ENCODE assay signal across 8 mouse cellular contexts in the genomic region with DNA sequence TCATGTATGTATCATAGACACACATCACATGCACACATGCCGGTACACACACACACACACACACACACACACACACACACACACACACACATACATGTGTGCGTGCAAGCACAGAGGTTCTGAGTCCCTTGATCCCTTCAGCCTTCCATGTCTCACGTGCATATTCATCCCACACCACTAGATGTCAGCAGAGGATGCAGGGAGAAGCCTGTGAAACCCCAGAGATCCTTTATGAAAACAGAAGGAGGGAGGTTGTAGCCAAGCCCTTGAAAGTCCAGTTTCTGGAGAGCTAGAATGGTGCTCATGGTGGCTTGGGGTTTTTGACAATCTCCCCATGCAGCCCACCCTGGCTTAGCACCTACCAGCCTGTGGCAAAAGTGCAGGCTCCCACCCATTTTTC.
DNase-seq lines count a peak whose midpoint lies in the region; ATAC-seq lines count a peak whose summit lies in the region.
"Not testable (repeated sequence)": the region's sequence is repeated elsewhere in the genome, so short reads cannot be mapped to it uniquely, and the experiment has no call there.

No protein-coding gene starts in this region.

- H3K9ac ChIP-seq in ES-E14 (ENCODE audit: insufficient read depth, low read depth, low read length, poor library complexity, severe bottlenecking); forebrain, embryonic 16.5 days (replicated peaks; ENCODE audit: low read depth, low read length); lung, embryonic 16.5 days (ENCODE audit: low read length): not testable (repeated sequence)

- not testable (repeated sequence) for H3K4me1 ChIP-seq in ES-E14 (ENCODE audit: control insufficient read depth in 2 of 2, insufficient read depth in 2 of 2, low read length in 2 of 2, poor library complexity in 1 of 2); forebrain, embryonic 16.5 days (replicated peaks; ENCODE audit: control insufficient read depth, insufficient read depth, low read length); lung, embryonic 16.5 days (replicated peaks; ENCODE audit: control insufficient read depth, insufficient read depth, low read length)

- 30% methylated on average over 3 of the region's 3 CpGs for WGBS in forebrain, embryonic 16.5 days
- 0% methylated on average over 2 of the region's 3 CpGs for whole genome bisulfite sequencing in lung, embryonic 16.5 days

- H3K4me2 ChIP-seq in forebrain, embryonic 16.5 days (ENCODE audit: low read length); lung, embryonic 16.5 days (ENCODE audit: low read depth, low read length): not testable (repeated sequence)

- H3K27me3 ChIP-seq in forebrain, embryonic 16.5 days (replicated peaks; ENCODE audit: control insufficient read depth, insufficient read depth, low read length); lung, embryonic 16.5 days (ENCODE audit: control insufficient read depth, insufficient read depth, low read depth, low read length): not testable (repeated sequence)

- in situ Hi-C loops in ES-E14 (cut with MboI; ENCODE audit: low sequenced_read_pairs in 2 of 2, unreplicated experiment in 2 of 2): loop anchor here in 1 of 2 experiments (25.0 kb wide), 1 partner anchor 989 kb away; no protein-coding TSS in a partner anchor

- not testable (repeated sequence) for H3K4me3 ChIP-seq in ES-E14 (ENCODE audit: insufficient read depth in 1 of 2, low read depth in 1 of 2, low read length in 2 of 2, poor library complexity in 1 of 2, severe bottlenecking in 1 of 2); forebrain, embryonic 16.5 days (replicated peaks; ENCODE audit: low read length); lung, embryonic 16.5 days (ENCODE audit: low read length)

- not testable (repeated sequence) for H3K36me3 ChIP-seq in ES-E14 (ENCODE audit: control insufficient read depth, insufficient read depth, low read length, poor library complexity, severe bottlenecking); forebrain, embryonic 16.5 days (ENCODE audit: control insufficient read depth, insufficient read depth); lung, embryonic 16.5 days (ENCODE audit: control insufficient read depth, insufficient read depth, low read length)

- DNase-seq in ES-E14 (ENCODE audit: low read depth, low spot score): peak; percentile 6
- DNase-seq in cerebellum, adult 11-12 months: peak; percentile 70
- peak; percentile 69 to 87 for DNase-seq in layer of hippocampus, adult 18-20 months (ENCODE audit: low spot score in 2 of 2)
- DNase-seq in ovary, adult 18-20 months (ENCODE audit: low spot score): peak; percentile 46
- peak; percentile 67 to 83 for DNase-seq in thymus, postnatal 10 days (ENCODE audit: low spot score in 2 of 2)

- ATAC-seq in forebrain, embryonic 16.5 days: peak; percentile 67
- ATAC-seq in hematopoietic stem cell, adult 5-6 weeks (replicated peaks in 1 of 2; ENCODE audit: insufficient read depth in 1 of 2, low FRiP score in 2 of 2, low TSS enrichment in 1 of 2, low read depth in 1 of 2, poor library complexity in 2 of 2, severe bottlenecking in 2 of 2): peak; percentile 61 to 74
- peak; percentile 74; the same call in 1 of the 2 replicates for ATAC-seq in lung, embryonic 16.5 days (ENCODE audit: low read depth)

- H3K9me3 ChIP-seq in ES-E14 (ENCODE audit: control insufficient read depth, insufficient read depth, low read depth, low read length); forebrain, embryonic 16.5 days (ENCODE audit: control insufficient read depth, low read length); lung, embryonic 16.5 days (ENCODE audit: control insufficient read depth, low read length): not testable (repeated sequence)

- H3K27ac ChIP-seq in ES-E14 (ENCODE audit: insufficient read depth, low read depth, low read length, poor library complexity, severe bottlenecking); forebrain, embryonic 16.5 days (ENCODE audit: low read length); lung, embryonic 16.5 days (ENCODE audit: low read length): not testable (repeated sequence)

Comparison
In these comparisons a context has a peak if more than half of its experiments do, and no peak if none do; other contexts are left out.
1. DNase-seq: peak in every context shown above with its lines; median percentile 78 in layer of hippocampus, adult 18-20 months; 75 in thymus, postnatal 10 days; 70 in cerebellum, adult 11-12 months; 46 in ovary, adult 18-20 months; 6 in ES-E14.